Mouse (Mus musculus) embryonic fibroblast, embryonic 13.5 days (primary cell): ENCODE results near the gene Palld.

Experiments
- CTCF ChIP-seq: IDR thresholded peaks from 2 replicates; pipeline ENCODE4 v1.5.1; 2011; ENCODE audit warnings: mild to moderate bottlenecking, control low read depth, low read length, moderate library complexity, borderline replicate concordance; ENCODE audit not compliant: insufficient read depth
- POLR2A ChIP-seq: IDR thresholded peaks from 2 replicates; pipeline ENCODE4 v1.6.1; 2011; ENCODE audit warnings: low read depth, mild to moderate bottlenecking, control low read depth, low read length, moderate library complexity

DNA sequence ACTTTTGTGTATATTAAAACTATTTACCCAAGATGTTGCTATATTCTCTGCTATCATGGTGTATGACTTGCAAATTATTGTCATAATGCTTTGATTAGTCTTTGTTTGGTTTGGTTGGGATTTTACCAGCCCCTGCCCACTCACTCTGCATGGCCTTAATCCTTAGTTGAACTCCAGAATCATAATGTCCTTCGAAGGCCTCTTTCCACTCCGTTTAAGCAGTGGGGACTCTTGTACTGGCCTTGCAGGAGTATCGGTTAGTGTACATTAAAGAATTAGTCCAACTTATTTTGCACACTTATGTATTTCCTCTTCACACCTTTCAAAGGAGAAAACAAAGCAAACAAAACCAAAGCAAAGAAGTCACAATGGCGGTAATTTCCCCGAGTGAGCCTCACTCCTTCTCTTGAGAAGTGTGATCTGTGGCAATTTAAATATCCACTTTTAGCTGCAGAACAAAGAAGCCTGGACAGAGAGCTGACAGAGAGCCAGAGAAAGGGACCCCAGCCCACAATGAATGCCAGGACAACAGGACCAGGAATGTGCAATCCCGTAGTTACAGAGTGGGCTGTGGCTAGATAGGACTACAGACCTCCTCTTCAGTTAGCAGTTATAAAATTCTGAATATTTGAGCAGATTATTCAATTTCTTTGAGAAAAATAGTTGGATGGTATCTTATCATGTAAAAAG is 1.3 kb downstream of the Palld start:
- TF ChIP-seq POLR2A, result no peak
- no peak for TF ChIP-seq CTCF
